11 mouse cellular contexts compared by ENCODE assay signal in the genomic region with DNA sequence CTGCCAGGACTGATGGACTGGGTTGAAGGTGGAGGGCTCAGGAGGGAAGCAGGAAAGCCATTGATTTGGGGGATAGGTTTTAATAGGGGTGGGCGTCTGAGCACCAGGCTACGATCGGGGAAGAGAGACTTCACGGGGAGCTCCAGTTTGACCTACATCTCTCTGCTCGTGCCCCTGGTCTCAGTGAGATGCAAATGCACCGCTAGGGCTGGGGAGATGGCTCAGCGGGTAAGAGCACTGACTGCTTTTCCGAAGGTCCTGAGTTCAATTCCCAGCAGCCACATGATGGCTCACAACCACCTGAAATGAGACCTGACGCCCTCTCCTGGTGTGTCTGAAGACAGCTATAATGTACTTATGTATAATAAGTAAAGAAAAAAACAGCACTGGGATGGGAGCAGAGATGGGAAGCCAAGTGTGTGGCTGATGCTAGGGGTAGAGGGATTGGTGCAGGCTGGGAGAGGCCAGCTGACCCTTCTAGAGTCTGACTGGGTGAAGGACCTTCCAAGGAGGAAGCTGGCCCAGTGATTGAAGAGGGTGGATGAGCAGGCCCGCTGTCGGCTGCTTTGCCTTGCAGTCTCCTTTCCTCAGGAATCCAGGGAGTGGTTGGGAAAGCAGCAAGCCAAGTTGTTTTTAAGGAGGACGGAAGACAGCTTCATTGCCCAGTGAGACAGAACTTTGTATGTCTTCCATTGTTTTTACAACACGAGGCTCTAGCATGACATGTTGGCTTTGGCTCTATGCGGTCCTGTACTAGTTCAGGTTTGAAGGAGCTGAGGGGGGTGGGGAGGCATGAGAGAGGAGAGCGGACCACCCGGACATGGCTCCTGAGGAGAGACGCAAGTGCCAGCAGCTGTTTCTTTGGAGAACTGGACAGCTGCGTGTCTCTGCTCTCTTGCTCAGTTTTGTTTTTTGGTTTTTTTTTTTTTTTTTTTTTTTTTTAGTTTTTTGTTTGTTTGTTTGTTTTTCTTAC.
DNase-seq lines count a peak whose midpoint lies in the region; ATAC-seq lines count a peak whose summit lies in the region.
"Had no signal": no experiment of that assay in that cellular context is flagged by ENCODE, and none has a peak within 500 bp of the region (broad histone marks: within the 10 kb centered on the region; RNA-seq: fewer than 3 reads in every experiment).

No protein-coding gene starts in this region.

- no peak overlapping the region for H3K9ac ChIP-seq in kidney, embryonic 15.5 days
- H3K9ac ChIP-seq in limb, embryonic 12.5 days (replicated peaks): no peak overlapping the region

- H3K27ac ChIP-seq in kidney, embryonic 15.5 days: peak overlapping the region; percentile 47; the same call in 1 of the 2 replicates
- H3K27ac ChIP-seq in limb, embryonic 12.5 days: 0 out of 2 replicates have a peak overlapping the region, but pooled peaks have one; percentile 56

- H3K9me3 ChIP-seq in kidney, embryonic 15.5 days (replicated peaks): no peaks in the 10 kb centered on the region
- H3K9me3 ChIP-seq in limb, embryonic 12.5 days: no peaks in the 10 kb centered on the region

- H3K4me2 ChIP-seq in kidney, embryonic 15.5 days: no peak overlapping the region
- H3K4me2 ChIP-seq in limb, embryonic 12.5 days: no peak overlapping the region

- DNase-seq in embryo, embryonic 10.5 days (ENCODE audit: low spot score): peak; percentile 8
- DNase-seq in embryo, embryonic 9.5 days (ENCODE audit: extremely low spot score): no peak
- no peak for DNase-seq in kidney, postnatal 36 days
- DNase-seq in ES-CJ7 (ENCODE audit: low read depth, low spot score): peak; percentile 79
- DNase-seq in layer of hippocampus, postnatal 10 days (ENCODE audit: low spot score in 2 of 2): no peak
- no peak for DNase-seq in right cerebral cortex, postnatal 14 days
- DNase-seq: adrenal gland, postnatal 10 days; lung, postnatal 14 days; thymus, postnatal 14 days had no signal

- H3K4me3 ChIP-seq in kidney, embryonic 15.5 days (replicated peaks): no peak overlapping the region
- no peak overlapping the region for H3K4me3 ChIP-seq in limb, embryonic 12.5 days (replicated peaks)

- ATAC-seq in kidney, embryonic 15.5 days (replicated peaks; ENCODE audit: low FRiP score): peak; percentile 20; the same call in 1 of the 2 replicates
- no peak for ATAC-seq in limb, embryonic 12.5 days (ENCODE audit: insufficient number of reproducible peaks, insufficient read depth, low FRiP score, low TSS enrichment, low read depth)

- 72% methylated on average over 18 of the region's 18 CpGs for WGBS in kidney, embryonic 15.5 days
- WGBS in limb, embryonic 12.5 days: 87% methylated on average over 18 of the region's 18 CpGs

- H3K36me3 ChIP-seq in kidney, embryonic 15.5 days: no peaks in the 10 kb centered on the region
- no peaks in the 10 kb centered on the region for H3K36me3 ChIP-seq in limb, embryonic 12.5 days

- no peaks in the 10 kb centered on the region for H3K27me3 ChIP-seq in kidney, embryonic 15.5 days
- 0 out of 2 replicates have a peak, but pooled peaks cover 2% of the 10 kb centered on the region for H3K27me3 ChIP-seq in limb, embryonic 12.5 days

- peaks cover 72% of the 10 kb centered on the region for H3K4me1 ChIP-seq in kidney, embryonic 15.5 days
- H3K4me1 ChIP-seq in limb, embryonic 12.5 days (replicated peaks): peaks cover 59% of the 10 kb centered on the region

Comparison
In these comparisons a context has a peak if more than half of its experiments do, and no peak if none do; other contexts are left out.
1. DNase-seq: peak in embryo, embryonic 10.5 days (single experiment) and ES-CJ7 (single experiment); none in embryo, embryonic 9.5 days (single experiment), kidney, postnatal 36 days (0 of 2), layer of hippocampus, postnatal 10 days (0 of 2) and right cerebral cortex, postnatal 14 days (single experiment).